Mouse (Mus musculus) cerebellum, adult 2 months (tissue): ENCODE results near the gene Irf4.

ENCODE experiments used
- CTCF ChIP-seq: fragments of 200-500 bp; IDR thresholded peaks from 2 replicates; pipeline ENCODE4 v1.5.1; 2011; ENCODE audit warnings: low read depth, mild to moderate bottlenecking, control low read depth, low read length, moderate library complexity, borderline replicate concordance; ENCODE audit not compliant: insufficient read depth
- POLR2A ChIP-seq: fragments of 200-500 bp; IDR thresholded peaks from 2 replicates; pipeline ENCODE4 v1.6.1; 2011; ENCODE audit warnings: low read length, control low read depth, borderline replicate concordance; ENCODE audit not compliant: insufficient read depth

- TF ChIP-seq POLR2A (no peak), CTCF (no peak)
Measured at GRCm38 (mm10) chr13:30795960-30796359, 46.9 kb downstream of the Irf4 start.
